Mouse (Mus musculus) heart, embryonic 13.5 days (tissue): ENCODE data around the gene Unc45a. TPM values are rescaled to one million over a fixed set of nuclear protein-coding genes. Genes with fewer than 3 reads are reported as not detected.

Experiments
- ATAC-seq: fragments of 200-750 bp; cut with Nextera tagmentation; 2 replicates; pipeline ENCODE4 v1.8.0; 2017; ENCODE audit warnings: moderate TSS enrichment; ENCODE audit not compliant: insufficient number of reproducible peaks, low FRiP score, low TSS enrichment; ENCODE audit errors: extremely low read depth
- H3K27ac ChIP-seq: fragments of 300-500 bp; sonication (generic); replicated peaks from 2 replicates; pipeline ENCODE4 v1.5.1; 2015; ENCODE audit warnings: moderate library complexity, mild to moderate bottlenecking, inconsistent platforms
- H3K27me3 ChIP-seq: fragments of 300-500 bp; sonication (generic); replicated peaks from 2 replicates; pipeline ENCODE4 v1.6.1; 2015; ENCODE audit warnings: mild to moderate bottlenecking, inconsistent platforms
- H3K36me3 ChIP-seq: fragments of 300-500 bp; sonication (generic); 2 replicates; pipeline ENCODE4 v1.6.1; 2015; ENCODE audit warnings: mild to moderate bottlenecking, inconsistent platforms
- H3K4me1 ChIP-seq: fragments of 300-500 bp; sonication (generic); 2 replicates; pipeline ENCODE4 v1.6.1; 2015; ENCODE audit warnings: inconsistent platforms
- H3K4me2 ChIP-seq: fragments of 300-500 bp; sonication (generic); 2 replicates; pipeline ENCODE4 v1.6.1; 2015; ENCODE audit warnings: inconsistent platforms, mild to moderate bottlenecking, moderate library complexity
- H3K4me3 ChIP-seq: fragments of 300-500 bp; sonication (generic); 2 replicates; pipeline ENCODE4 v1.5.1; 2015; ENCODE audit warnings: moderate library complexity, mild to moderate bottlenecking, inconsistent platforms
- H3K9ac ChIP-seq: fragments of 300-500 bp; sonication (generic); 2 replicates; pipeline ENCODE4 v1.6.1; 2015; ENCODE audit warnings: inconsistent platforms, mild to moderate bottlenecking, moderate library complexity
- H3K9me3 ChIP-seq: fragments of 300-500 bp; sonication (generic); 2 replicates; pipeline ENCODE4 v1.6.1; 2016; ENCODE audit warnings: inconsistent platforms
- WGBS: fragments of 180-500 bp; shearing (Covaris S2); methylation state at CpG from one replicate; pipeline ENCODE4 v1.1.7; 2015; ENCODE audit warnings: mixed read lengths; 5-methylcytosine and 5-hydroxymethylcytosine counted together
- polyA plus RNA-seq: library from polyadenylated mRNA; unstranded; fragments of >200 nt; fragmentation: Nextera tagmentation; extraction: Ambion mirVana; gene quantifications from 2 replicates; pipeline ENCODE4 v1.2.1, GENCODE M21; 2015

The Unc45a gene
- 18.2 and 20.1 TPM in 2 replicates for polyA plus RNA-seq

DNA sequence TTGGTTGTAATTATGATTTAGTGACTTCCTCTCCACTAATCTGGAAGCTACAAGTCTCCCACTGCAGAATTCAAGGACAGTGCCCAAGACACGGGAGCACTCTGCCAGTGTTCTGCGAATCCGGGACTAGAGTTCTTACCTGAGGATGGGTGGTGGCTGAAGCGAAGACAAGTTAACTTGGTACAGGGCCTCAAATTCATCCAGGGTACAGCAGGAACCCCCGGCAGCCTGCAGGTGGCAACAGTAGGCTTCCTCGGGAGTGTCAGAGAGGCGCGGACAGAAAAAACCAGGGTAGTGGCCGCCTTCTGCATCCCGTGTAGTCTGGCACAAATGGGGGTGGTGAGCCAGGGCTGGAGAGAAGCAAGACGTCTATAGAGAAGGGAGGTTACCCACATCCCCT is at the start of gene Unc45a:
Gene Unc45a, minus strand, starts transcription at position 213 of the 400 bp plus-strand sequence.
- Histone ChIP-seq H3K4me2 (peak within 1 kb of the TSS; percentile 93), H3K27me3 (no peaks in the 10 kb centered on the region), H3K4me3 (peak within 1 kb of the TSS; percentile 72), H3K4me1 (peaks cover 46% of the 10 kb centered on the region), H3K9ac (peak within 1 kb of the TSS; percentile 88), H3K9me3 (no peaks in the 10 kb centered on the region), H3K27ac (peak within 1 kb of the TSS; percentile 93), H3K36me3 (peaks cover 26% of the 10 kb centered on the region)
- peak; percentile 21; the same call in 1 of the 2 replicates for ATAC-seq
- WGBS = 2% methylated on average over 11 of the region's 11 CpGs

DNA sequence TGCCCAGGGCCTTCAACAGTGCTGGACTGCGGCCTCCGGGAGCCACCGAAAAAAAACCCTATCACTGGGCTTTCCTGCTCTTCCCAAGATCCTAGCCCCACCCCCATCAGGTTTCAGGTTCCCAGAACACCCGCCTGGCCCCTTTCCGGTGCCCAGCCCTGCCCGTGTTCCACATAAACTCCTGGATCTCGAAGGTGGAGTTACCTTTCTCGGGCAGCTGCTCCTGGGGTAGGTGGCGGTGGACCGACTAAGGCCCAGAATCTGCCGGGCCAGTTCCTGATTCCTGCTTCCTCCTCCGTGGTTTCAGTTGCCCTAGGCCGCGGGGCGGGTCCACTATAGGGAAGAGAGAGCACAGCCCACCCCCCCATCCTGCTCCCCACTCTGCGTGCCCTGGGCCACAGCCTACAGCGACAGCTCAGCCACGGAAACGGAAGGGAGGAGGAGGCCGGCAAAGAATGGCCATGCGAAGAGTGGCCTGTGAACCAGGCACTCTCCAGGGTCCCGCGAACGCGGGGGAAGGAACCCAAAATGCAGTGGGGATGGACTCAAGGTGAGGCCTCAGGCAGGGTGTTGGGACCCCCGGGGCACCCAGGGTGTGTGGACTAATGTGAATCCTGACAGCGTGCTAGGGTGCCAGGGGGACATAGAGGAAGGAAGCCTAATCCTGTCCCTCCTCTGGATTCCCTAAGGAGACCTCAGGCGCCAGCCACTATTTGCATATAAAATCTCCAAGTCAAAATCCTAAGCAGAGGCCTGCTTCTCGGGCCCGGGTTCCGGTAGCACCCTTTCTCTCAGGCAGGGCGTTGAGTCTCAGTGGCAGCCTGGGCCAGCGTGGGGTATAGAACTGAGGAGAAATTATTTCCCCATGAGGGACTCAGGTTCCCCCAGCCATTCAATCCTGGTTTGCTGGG is 47.1 kb upstream of the Unc45a start, which contains the start of gene Fes:
Gene Fes, minus strand, starts transcription at position 314 of the 911 bp plus-strand sequence.
- no peaks in the 10 kb centered on the region for H3K9me3 ChIP-seq
- WGBS = 11% methylated on average over 32 of the region's 33 CpGs
- ATAC-seq = no peak

DNA sequence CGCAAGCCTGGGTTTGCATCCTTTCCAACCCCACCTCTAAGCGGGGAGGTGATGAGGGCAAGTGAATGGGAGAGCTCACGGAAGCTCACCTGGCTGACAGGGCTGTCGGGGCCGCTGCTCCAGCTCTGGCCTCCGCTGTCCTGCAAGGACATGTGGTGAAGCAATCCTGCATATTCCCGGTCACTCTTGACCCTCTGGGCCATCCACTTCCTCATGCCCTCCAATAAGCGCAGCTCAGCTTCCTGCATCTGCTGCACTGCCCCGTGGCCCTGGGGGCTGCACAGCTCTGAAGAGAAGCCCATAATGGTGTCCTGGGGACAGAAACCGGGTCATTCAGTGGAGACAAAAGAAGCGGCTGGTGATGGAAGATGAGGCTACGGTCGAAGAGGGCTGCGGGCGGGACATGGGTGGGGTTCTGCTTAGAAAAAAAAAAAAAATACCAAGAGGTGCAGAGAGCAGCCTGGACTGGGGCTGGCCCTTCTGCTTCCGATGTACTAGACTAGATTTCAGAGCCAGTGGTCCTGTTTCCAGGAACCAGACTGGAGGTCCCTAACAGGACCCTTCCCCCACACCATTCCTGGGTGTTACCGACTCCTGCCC is 46.3 kb upstream of the Unc45a start:
- 29% methylated on average over 17 of the region's 17 CpGs for WGBS
- H3K4me2 ChIP-seq = peak overlapping the region; percentile 66
- H3K27me3 ChIP-seq = peaks cover 6% of the 10 kb centered on the region; the same call in 1 of the 2 replicates
- H3K9ac ChIP-seq = peak overlapping the region; percentile 83
- H3K4me3 ChIP-seq = peak overlapping the region; percentile 50
- ATAC-seq = no peak
- H3K36me3 ChIP-seq = peaks cover 42% of the 10 kb centered on the region
- peak overlapping the region; percentile 82 for H3K27ac ChIP-seq
- H3K9me3 ChIP-seq = no peaks in the 10 kb centered on the region
- peaks cover 27% of the 10 kb centered on the region for H3K4me1 ChIP-seq

More for the DNA sequence above, 47.1 kb upstream of the Unc45a start, which contains the start of gene Fes:
- Histone ChIP-seq H3K9ac (peak within 1 kb of the TSS; percentile 83), H3K4me2 (peak within 1 kb of the TSS; percentile 66), H3K4me1 (peaks cover 27% of the 10 kb centered on the region), H3K36me3 (peaks cover 43% of the 10 kb centered on the region), H3K4me3 (peak within 1 kb of the TSS; percentile 50), H3K27me3 (peaks cover 6% of the 10 kb centered on the region; the same call in 1 of the 2 replicates), H3K27ac (peak within 1 kb of the TSS; percentile 82)

DNA sequence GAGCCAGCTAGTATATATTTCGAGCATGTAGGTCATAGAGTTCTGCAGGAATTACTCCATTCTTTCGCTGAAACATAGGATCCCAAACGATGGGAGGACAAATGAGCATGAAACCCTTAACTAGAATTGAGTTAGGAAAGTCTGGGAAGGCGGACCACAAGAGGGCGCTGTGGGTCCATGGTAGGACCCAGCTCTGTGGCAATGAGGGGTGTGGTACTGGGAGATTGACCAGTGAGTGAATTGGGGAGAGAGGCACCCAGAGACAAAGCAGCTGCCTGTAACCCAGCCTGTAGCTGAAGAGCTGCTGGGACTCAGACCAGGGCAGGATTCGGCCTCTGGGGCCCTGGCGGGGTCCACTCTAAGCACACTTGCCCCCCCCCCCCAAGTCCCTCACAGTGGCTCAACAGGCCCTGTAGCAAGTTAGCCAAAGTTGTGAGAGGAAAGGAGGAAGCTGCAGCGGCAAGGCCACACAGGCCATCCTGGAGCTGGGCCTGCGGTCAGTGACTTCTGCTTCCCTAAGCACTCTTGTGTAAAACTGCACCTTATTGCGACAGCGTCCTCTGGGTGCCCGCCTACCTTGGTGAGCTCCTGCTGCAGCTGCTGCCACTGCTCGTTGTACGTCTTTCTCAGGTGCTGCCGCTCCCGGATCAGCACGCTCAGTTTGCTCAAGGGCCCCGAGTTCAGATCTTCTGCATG is 45.6 kb upstream of the Unc45a start:
- H3K9me3 ChIP-seq = no peaks in the 10 kb centered on the region
- H3K36me3 ChIP-seq = peaks cover 41% of the 10 kb centered on the region
- peaks cover 27% of the 10 kb centered on the region for H3K4me1 ChIP-seq
- peak overlapping the region; percentile 66 for H3K4me2 ChIP-seq
- H3K9ac ChIP-seq = peak overlapping the region; percentile 83
- peaks cover 6% of the 10 kb centered on the region; the same call in 1 of the 2 replicates for H3K27me3 ChIP-seq
- H3K4me3 ChIP-seq = peak overlapping the region; percentile 50
- WGBS = 28% methylated on average over 18 of the region's 18 CpGs
- ATAC-seq = no peak
- peak overlapping the region; percentile 82 for H3K27ac ChIP-seq

DNA sequence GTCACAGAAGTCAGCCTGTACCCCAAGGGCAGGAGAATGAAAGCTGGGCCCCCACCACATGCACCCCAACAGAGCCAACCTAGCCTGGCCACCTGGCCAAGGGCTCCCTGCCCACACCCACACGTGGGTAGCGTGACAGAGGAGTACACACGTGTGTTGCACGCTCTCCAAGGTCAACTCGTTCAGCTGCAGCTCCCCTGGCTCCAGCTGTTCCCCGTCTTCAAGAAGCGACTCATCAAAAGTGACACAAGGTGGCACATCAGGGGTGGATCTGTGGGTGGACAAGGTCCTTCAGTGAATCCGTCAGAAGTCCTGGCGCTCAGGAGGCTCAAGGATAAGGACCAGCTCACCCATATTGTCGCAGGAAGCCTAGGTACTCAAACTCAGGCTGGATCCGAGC is 42.1 kb upstream of the Unc45a start:
- Histone ChIP-seq H3K4me2 (no peak overlapping the region), H3K9me3 (no peaks in the 10 kb centered on the region), H3K4me3 (no peak overlapping the region), H3K9ac (no peak overlapping the region), H3K27ac (no peak overlapping the region), H3K4me1 (peaks cover 17% of the 10 kb centered on the region), H3K27me3 (peaks cover 6% of the 10 kb centered on the region; the same call in 1 of the 2 replicates), H3K36me3 (peaks cover 49% of the 10 kb centered on the region)
- 72% methylated on average over 11 of the region's 11 CpGs for whole genome bisulfite sequencing
- ATAC-seq = no peak

DNA sequence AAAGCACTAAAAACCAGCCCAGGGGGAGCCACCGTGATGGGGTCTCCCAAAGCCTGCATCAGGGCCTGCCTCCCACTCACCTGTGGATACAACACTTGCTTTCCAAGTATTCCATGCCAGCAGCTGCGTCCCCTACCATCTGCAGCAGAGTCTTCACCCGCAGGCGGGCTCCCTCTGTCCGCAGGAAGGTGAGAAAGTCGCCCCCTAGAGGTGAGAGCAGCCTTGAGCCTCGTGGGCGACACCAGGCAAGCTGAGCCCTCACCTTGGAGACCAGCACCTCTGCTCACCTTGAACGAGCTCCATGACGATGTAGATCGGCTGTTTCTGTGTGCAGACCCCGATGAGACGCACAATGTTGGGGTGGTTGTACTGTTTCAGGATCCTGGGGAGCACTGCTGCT is 38.7 kb upstream of the Unc45a start:
- H3K9me3 ChIP-seq = no peaks in the 10 kb centered on the region
- 0 out of 2 replicates have a peak, but pooled peaks cover 3% of the 10 kb centered on the region for H3K4me1 ChIP-seq
- H3K4me3 ChIP-seq = no peak overlapping the region
- no peaks in the 10 kb centered on the region; the same call in 1 of the 2 replicates for H3K27me3 ChIP-seq
- H3K9ac ChIP-seq = no peak overlapping the region
- H3K36me3 ChIP-seq = peaks cover 49% of the 10 kb centered on the region
- no peak overlapping the region for H3K27ac ChIP-seq
- WGBS = 58% methylated on average over 13 of the region's 13 CpGs
- no peak for ATAC-seq
- no peak overlapping the region for H3K4me2 ChIP-seq

DNA sequence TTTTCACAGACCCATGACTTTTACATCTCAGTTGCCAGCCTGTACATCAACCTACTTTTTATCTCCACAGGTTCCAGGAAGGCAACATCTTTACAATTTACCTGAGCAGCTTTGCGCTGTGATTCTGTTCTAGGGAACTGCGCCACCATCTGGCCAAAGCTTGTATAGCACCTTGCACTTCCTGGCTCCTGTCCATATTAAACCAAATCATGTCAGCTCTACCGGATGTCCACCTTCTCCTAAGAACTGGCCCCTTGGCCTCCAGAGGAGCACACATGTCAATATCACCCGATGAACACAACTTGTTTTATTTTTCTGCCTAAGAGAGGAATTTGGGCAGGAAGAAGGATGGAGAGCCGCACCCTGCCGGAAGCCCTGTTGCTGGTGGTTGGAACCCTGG is 36.7 kb upstream of the Unc45a start:
- Histone ChIP-seq H3K27me3 (no peaks in the 10 kb centered on the region; the same call in 1 of the 2 replicates), H3K9me3 (no peaks in the 10 kb centered on the region), H3K4me3 (no peak overlapping the region), H3K36me3 (peaks cover 39% of the 10 kb centered on the region), H3K4me2 (no peak overlapping the region), H3K27ac (no peak overlapping the region), H3K4me1 (0 out of 2 replicates have a peak, but pooled peaks cover 3% of the 10 kb centered on the region), H3K9ac (no peak overlapping the region)
- 38% methylated on average over 6 of the region's 6 CpGs for WGBS
- no peak for ATAC-seq

DNA sequence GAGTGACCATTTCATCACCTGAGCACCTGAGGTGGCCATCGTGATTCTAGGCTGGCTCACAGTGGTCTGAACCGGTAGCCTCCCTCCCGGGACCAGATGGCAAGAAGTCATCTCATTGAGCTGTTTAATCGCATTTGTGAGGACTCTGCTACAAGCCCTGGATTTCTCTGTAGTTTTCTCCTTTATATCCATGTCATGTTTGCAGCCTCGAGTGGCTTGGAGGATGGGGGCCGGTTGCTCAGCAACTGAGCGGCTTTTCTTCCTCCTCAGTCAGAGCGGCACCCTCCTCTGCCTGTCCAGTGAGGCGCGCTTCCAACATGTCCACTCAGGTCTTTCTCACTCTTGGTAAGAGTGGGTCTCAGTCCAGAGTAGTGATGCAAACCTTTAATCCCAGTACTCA is 35.4 kb upstream of the Unc45a start:
- H3K4me3 ChIP-seq = no peak overlapping the region
- H3K4me1 ChIP-seq = 0 out of 2 replicates have a peak, but pooled peaks cover 5% of the 10 kb centered on the region
- no peak overlapping the region for H3K27ac ChIP-seq
- no peak for ATAC-seq
- no peak overlapping the region for H3K4me2 ChIP-seq
- H3K9me3 ChIP-seq = no peaks in the 10 kb centered on the region
- H3K9ac ChIP-seq = no peak overlapping the region
- 77% methylated on average over 10 of the region's 10 CpGs for WGBS
- no peaks in the 10 kb centered on the region for H3K27me3 ChIP-seq
- H3K36me3 ChIP-seq = peaks cover 30% of the 10 kb centered on the region

DNA sequence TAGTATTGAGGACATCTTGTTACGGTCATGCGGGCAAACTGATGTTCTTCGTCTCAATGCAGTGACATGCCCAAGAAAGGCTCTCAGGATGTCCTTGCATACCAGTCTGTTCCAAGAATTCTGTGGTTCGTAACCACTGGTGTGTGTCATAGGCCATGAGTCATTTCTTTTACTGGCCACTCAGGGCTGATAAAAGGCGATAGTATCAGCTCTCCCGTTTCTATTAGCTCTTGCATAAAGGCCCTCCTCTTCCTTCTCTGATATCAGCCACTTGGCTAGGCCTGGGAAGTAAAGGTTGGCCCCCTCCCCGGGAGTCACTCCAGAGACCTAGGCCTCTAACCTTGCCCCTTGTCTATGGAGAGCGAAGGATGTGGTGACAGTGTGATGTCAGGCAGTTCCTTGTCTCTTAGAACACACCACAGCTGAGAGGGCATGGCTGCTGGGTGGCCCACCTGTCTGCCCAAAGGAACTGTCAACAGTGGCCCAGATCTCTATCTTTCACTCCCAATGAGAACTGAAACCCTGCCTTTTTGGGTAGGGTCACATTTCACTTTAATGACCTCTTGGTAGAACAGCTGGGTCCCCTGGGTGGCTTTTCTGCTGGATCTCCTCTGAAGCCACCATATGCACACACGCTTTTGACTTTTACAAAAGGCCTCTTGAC is 34.7 kb upstream of the Unc45a start:
- WGBS = 41% methylated on average over 9 of the region's 9 CpGs
- no peak overlapping the region for H3K9ac ChIP-seq
- no peak for ATAC-seq
- peaks cover 5% of the 10 kb centered on the region; the same call in 1 of the 2 replicates for H3K4me1 ChIP-seq
- H3K27ac ChIP-seq = no peak overlapping the region
- H3K36me3 ChIP-seq = peaks cover 23% of the 10 kb centered on the region
- no peak overlapping the region for H3K4me3 ChIP-seq
- H3K27me3 ChIP-seq = no peaks in the 10 kb centered on the region
- no peak overlapping the region for H3K4me2 ChIP-seq
- no peaks in the 10 kb centered on the region for H3K9me3 ChIP-seq

DNA sequence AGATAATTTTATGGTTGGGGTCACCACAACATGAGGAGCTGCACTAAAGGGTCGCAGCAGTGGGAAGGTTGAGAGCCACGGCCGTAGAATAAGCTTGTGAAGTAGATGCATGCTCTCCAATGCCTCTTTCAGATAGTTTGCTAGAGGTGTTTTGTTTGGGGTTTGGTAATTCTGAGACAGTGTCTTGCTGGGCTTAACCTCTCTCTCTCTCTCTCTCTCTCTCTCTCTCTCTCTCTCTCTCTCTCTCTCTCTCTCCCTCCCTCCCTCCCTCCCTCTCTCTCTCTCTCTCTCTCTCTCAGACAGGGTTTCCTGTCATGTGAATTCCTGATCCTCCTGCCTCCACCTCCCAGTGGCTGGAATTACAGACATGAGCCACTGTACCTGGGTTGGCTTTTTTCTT is 33.9 kb upstream of the Unc45a start:
- H3K27me3 ChIP-seq = no peaks in the 10 kb centered on the region
- 86% methylated on average over 3 of the region's 3 CpGs for WGBS
- H3K36me3 ChIP-seq = peaks cover 15% of the 10 kb centered on the region
- H3K27ac ChIP-seq = no peak overlapping the region
- no peak overlapping the region for H3K4me2 ChIP-seq
- no peaks in the 10 kb centered on the region for H3K9me3 ChIP-seq
- peaks cover 13% of the 10 kb centered on the region for H3K4me1 ChIP-seq
- H3K9ac ChIP-seq = no peak overlapping the region
- H3K4me3 ChIP-seq = no peak overlapping the region
- ATAC-seq = no peak
